Mouse (Mus musculus): ENCODE data around the gene Rwdd3. TPM values are rescaled to one million over a fixed set of nuclear protein-coding genes. Genes with fewer than 3 reads are reported as not detected.

The Rwdd3 gene
- total RNA-seq, 2 experiments from 2014 or later: 8.0 to 9.0 TPM

- DNase-seq (ENCODE audit: low spot score in 2 of 2): no peak
Observed at GRCm38 (mm10) chr3:121161661-121162060, 9.8 kb downstream of the Rwdd3 start.

- DNase-seq (ENCODE audit: low spot score in 2 of 2): no peak
Observed at GRCm38 (mm10) chr3:121160424-121160823, 11.1 kb downstream of the Rwdd3 start.

GRCm38 (mm10) chr3:121159566-121159965 is 11.9 kb downstream of the Rwdd3 start:
- DNase-seq (ENCODE audit: low spot score in 2 of 2): no peak

GRCm38 (mm10) chr3:121158901-121159351 is 12.6 kb downstream of the Rwdd3 start:
- DNase-seq (ENCODE audit: low spot score in 2 of 2): no peak

- no peak for DNase-seq (ENCODE audit: low spot score in 2 of 2)
Observed at GRCm38 (mm10) chr3:121157546-121158330, 13.8 kb downstream of the Rwdd3 start.

- no peak for DNase-seq (ENCODE audit: low spot score in 2 of 2)
Observed at GRCm38 (mm10) chr3:121156451-121157186, 14.9 kb downstream of the Rwdd3 start.

GRCm38 (mm10) chr3:121156043-121156442 is 15.5 kb downstream of the Rwdd3 start:
- no peak for DNase-seq (ENCODE audit: low spot score in 2 of 2)

- DNase-seq (ENCODE audit: low spot score in 2 of 2): no peak
Observed at GRCm38 (mm10) chr3:121133937-121134336, 37.6 kb downstream of the Rwdd3 start.

- no peak for DNase-seq (ENCODE audit: low spot score in 2 of 2)
Observed at GRCm38 (mm10) chr3:121133039-121133438, 38.5 kb downstream of the Rwdd3 start.

- DNase-seq (ENCODE audit: low spot score in 2 of 2): no peak
Observed at GRCm38 (mm10) chr3:121127171-121127570, 44.3 kb downstream of the Rwdd3 start.

GRCm38 (mm10) chr3:121126476-121126875 is 45.0 kb downstream of the Rwdd3 start:
- DNase-seq (ENCODE audit: low spot score in 2 of 2): no peak

- DNase-seq (ENCODE audit: low spot score in 2 of 2): no peak
Observed at GRCm38 (mm10) chr3:121121072-121121471, 50.4 kb downstream of the Rwdd3 start.

GRCm38 (mm10) chr3:121116590-121116989 is 54.9 kb downstream of the Rwdd3 start:
- DNase-seq (ENCODE audit: low spot score in 2 of 2): no peak

GRCm38 (mm10) chr3:121116067-121116466 is 55.4 kb downstream of the Rwdd3 start:
- DNase-seq (ENCODE audit: low spot score in 2 of 2): no peak

GRCm38 (mm10) chr3:121111068-121111467 is 60.4 kb downstream of the Rwdd3 start:
- DNase-seq (ENCODE audit: low spot score in 2 of 2): no peak

- no peak for DNase-seq (ENCODE audit: low spot score in 2 of 2)
Observed at GRCm38 (mm10) chr3:121110430-121110829, 61.1 kb downstream of the Rwdd3 start.

- no peak for DNase-seq (ENCODE audit: low spot score in 2 of 2)
Observed at GRCm38 (mm10) chr3:121107481-121107880, 64.0 kb downstream of the Rwdd3 start.

- no peak for DNase-seq (ENCODE audit: low spot score in 2 of 2)
Observed at GRCm38 (mm10) chr3:121105408-121105708, 66.1 kb downstream of the Rwdd3 start.

Measured in adrenal gland, adult 18-20 months (tissue).